Mouse (Mus musculus) forebrain, embryonic 15.5 days (tissue): Measurements from ENCODE around the gene Vwc2. TPM values are rescaled to one million over a fixed set of nuclear protein-coding genes. Genes with fewer than 3 reads are reported as not detected.

ENCODE experiments used
- ATAC-seq: fragments of 200-750 bp; cut with Nextera tagmentation; replicated peaks from 2 replicates; pipeline ENCODE4 v1.8.0; 2017; ENCODE audit warnings: mild to moderate bottlenecking, moderate TSS enrichment, moderate library complexity
- H3K27ac ChIP-seq: fragments of 300-500 bp; sonication (generic); replicated peaks from 2 replicates; pipeline ENCODE4 v1.5.1; 2015; ENCODE audit warnings: mild to moderate bottlenecking, inconsistent platforms
- H3K27me3 ChIP-seq: fragments of 300-500 bp; sonication (generic); 2 replicates; pipeline ENCODE4 v1.6.1; 2015; ENCODE audit warnings: inconsistent platforms
- H3K36me3 ChIP-seq: fragments of 300-500 bp; sonication (generic); 2 replicates; pipeline ENCODE4 v1.6.1; 2015; ENCODE audit warnings: mild to moderate bottlenecking, inconsistent platforms
- H3K4me1 ChIP-seq: fragments of 300-500 bp; sonication (generic); 2 replicates; pipeline ENCODE4 v1.6.1; 2015; ENCODE audit warnings: inconsistent platforms
- H3K4me2 ChIP-seq: fragments of 300-500 bp; sonication (generic); replicated peaks from 2 replicates; pipeline ENCODE4 v1.6.1; 2015; ENCODE audit warnings: mild to moderate bottlenecking, inconsistent platforms
- H3K4me3 ChIP-seq: fragments of 300-500 bp; sonication (generic); 2 replicates; pipeline ENCODE4 v1.5.1; 2015; ENCODE audit warnings: mild to moderate bottlenecking, inconsistent platforms
- H3K9ac ChIP-seq: fragments of 300-500 bp; sonication (generic); replicated peaks from 2 replicates; pipeline ENCODE4 v1.6.1; 2015; ENCODE audit warnings: mild to moderate bottlenecking, inconsistent platforms
- H3K9me3 ChIP-seq: fragments of 300-500 bp; sonication (generic); 2 replicates; pipeline ENCODE4 v1.6.1; 2016; ENCODE audit warnings: inconsistent platforms
- WGBS: fragments of 180-500 bp; shearing (Covaris S2); methylation state at CpG from one replicate; pipeline ENCODE4 v1.1.7; 2015; ENCODE audit warnings: mixed read lengths; 5-methylcytosine and 5-hydroxymethylcytosine counted together
- polyA plus RNA-seq: library from polyadenylated mRNA; unstranded; fragments of >200 nt; fragmentation: Nextera tagmentation; extraction: Ambion mirVana; gene quantifications from 2 replicates; pipeline ENCODE4 v1.2.1, GENCODE M21; 2015

Vwc2 gene
- polyA plus RNA-seq, 1 experiment from 2014 or later = 5.0 TPM

GRCm38 (mm10) chr11:11283512-11283911 is 169.5 kb downstream of the Vwc2 start:
- no peak for ATAC-seq

More at GRCm38 (mm10) chr11:11283512-11283911, 169.5 kb downstream of the Vwc2 start:
- 88% methylated on average over 3 of the region's 3 CpGs for WGBS
- no peak overlapping the region for H3K4me3 ChIP-seq
- H3K9me3 ChIP-seq = no peaks in the 10 kb centered on the region
- H3K27me3 ChIP-seq = no peaks in the 10 kb centered on the region
- no peaks in the 10 kb centered on the region for H3K36me3 ChIP-seq
- H3K4me1 ChIP-seq = no peaks in the 10 kb centered on the region
- H3K9ac ChIP-seq = no peak overlapping the region
- no peak overlapping the region for H3K4me2 ChIP-seq
- no peak overlapping the region for H3K27ac ChIP-seq
